Mouse (Mus musculus): ENCODE measurements around the gene Plxnb1.

Gene Plxnb1

GRCm38 (mm10) chr9:109060184-109060897 lies 34.8 kb upstream of the Plxnb1 start:
- no peak for DNase-seq (ENCODE audit: extremely low read depth, insufficient read length, low spot score)

DNA sequence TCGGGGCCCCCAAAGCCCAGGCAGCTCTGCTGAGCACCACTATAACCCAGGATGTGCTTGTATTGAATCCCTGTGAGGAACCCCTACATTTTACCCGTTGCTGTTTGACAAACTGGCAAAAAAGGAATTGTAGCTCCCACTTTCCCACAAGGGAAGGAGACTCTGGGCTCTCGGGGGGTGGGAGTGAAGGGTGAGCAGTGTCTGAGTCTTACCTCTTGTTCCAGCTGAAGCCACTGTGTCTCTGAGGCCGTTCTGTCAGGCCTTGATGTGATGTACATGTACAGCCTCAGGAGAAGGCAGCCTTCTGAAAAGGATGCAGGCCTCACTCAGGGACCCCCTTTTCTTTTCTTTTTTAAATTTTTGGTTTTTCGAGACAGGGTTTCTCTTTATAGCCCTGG lies 34.3 kb upstream of the Plxnb1 start:
- no peak for DNase-seq (ENCODE audit: extremely low read depth, insufficient read length, low spot score)

- DNase-seq (ENCODE audit: extremely low read depth, insufficient read length, low spot score), result no peak
Measured at GRCm38 (mm10) chr9:109068095-109068735, 27.0 kb upstream of the Plxnb1 start.

DNA sequence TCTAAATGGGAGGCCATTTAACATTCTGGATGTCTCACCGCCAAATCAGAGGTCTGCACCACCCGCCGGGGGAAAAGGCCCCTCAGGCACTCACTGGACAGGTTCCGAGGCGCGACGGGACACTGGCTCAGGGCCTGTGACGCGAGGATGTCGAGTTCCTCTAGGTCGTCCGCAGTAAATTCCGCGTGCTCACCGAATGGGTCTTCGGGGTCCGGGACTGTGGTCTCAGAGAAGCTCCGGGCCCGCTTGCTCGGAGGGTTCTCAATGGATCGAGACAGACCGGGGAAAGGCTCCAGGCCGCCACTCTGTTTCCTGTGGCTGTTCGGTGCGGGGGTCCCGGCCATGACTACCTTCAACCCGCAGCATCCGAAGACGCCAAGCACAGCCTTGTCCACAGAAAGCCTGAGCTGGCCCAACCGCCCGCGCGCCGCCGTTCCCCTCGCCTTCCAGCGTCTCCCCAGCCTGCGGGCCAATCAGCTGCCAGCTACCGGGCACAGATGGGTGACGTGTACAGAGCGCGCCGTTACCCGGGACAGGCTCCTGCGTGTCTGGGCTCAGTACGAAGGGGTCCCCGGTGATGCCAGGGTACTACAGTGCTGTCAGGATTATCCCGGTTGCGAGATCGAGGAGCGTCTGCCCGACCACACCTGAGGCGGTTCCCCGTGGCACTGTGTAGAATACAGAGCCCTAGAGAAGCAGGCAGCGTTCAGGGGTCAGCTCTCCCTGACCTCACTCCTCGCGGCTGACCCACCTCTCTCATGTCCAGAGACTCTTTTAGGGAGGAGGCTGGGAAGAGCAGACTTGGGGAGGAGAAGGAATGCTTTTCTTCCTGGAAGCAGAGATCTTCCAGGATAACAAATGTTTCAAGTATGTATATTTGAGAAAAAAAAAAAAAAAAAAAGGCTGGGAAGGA lies 21.3 kb upstream of the Plxnb1 start, which contains the start of gene Atrip:
Atrip (minus strand) TSS at position 464 of the 913 bp plus-strand sequence.
- DNase-seq (ENCODE audit: extremely low read depth, insufficient read length, low spot score), result peak; percentile 88

GRCm38 (mm10) chr9:109080516-109080915 lies 14.7 kb upstream of the Plxnb1 start:
- no peak for DNase-seq (ENCODE audit: extremely low read depth, insufficient read length, low spot score)

- DNase-seq (ENCODE audit: extremely low read depth, insufficient read length, low spot score), result no peak
Measured at GRCm38 (mm10) chr9:109081749-109082123, 13.5 kb upstream of the Plxnb1 start.

GRCm38 (mm10) chr9:109082124-109082800 lies 12.9 kb upstream of the Plxnb1 start, which contains the start of the genes Ccdc51 and Tma7:
TSS of gene Ccdc51 (plus strand) at chr9:109082493.
TSS of gene Tma7 (minus strand) at chr9:109082587.
- peak; percentile 85 for DNase-seq (ENCODE audit: extremely low read depth, insufficient read length, low spot score)

GRCm38 (mm10) chr9:109084922-109085321 lies 10.3 kb upstream of the Plxnb1 start:
- no peak for DNase-seq (ENCODE audit: extremely low read depth, insufficient read length, low spot score)

DNA sequence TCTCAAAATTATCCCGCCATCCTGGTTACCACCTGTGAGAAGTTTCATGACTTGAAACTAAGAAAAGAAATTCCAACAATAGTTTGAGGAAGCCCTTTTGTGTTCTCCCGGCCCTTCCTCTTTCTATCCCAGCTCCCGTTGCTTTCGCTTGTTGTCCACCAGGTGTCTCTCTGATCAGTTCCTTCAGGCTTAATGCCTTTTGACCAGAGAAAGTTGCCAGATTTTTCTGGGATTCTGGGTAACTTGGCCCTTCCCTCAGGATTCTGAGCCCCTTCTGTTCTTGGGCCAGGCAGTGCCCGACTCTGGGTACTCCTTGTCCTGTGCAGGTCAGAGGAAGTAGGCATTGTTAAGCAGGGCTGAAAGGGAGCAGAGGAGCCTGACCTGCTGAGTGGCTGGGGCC lies 7.2 kb upstream of the Plxnb1 start:
- DNase-seq (ENCODE audit: extremely low read depth, insufficient read length, low spot score), result no peak

GRCm38 (mm10) chr9:109090446-109090845 lies 4.7 kb upstream of the Plxnb1 start:
- no peak for DNase-seq (ENCODE audit: extremely low read depth, insufficient read length, low spot score)

DNA sequence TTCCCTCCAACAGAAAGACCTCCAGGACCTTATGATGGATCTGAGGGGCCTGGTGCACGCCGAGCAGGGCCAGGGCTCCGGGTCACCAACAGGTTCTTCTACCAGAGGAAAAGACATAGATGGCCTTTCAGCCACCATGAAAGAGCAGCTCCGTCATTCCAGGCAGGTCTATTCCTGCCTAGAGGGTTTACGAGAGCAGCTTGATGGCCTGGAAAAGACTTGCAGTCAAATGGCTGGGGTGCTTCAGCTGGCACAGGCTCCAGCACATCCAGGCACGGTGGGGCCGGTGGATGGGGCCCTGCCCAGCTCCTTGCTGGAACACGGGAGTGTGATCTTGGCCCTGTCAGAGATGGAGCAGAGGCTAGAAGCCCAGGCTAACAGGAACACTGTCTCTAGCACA lies 3.4 kb upstream of the Plxnb1 start:
- DNase-seq (ENCODE audit: extremely low read depth, insufficient read length, low spot score), result no peak

DNA sequence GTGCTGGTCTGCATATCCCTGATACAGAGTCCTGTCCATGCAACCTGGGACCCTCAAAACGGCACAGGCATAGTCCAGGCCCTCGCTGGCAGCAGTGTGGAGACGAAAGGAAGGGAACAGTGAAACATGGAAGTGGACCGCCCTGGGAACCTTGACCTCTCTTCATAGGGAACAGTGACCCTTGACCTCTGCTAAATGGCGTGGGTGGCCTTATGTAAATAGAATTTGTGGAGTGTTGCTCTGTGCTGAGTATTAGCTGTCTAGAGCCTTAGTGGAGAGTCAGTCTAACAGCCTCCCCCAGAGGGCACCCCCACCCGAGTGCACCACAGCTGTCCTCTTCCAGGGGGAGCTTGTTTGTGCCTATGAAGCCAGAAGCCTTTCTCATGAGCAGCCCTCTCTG lies 2.4 kb upstream of the Plxnb1 start:
- no peak for DNase-seq (ENCODE audit: extremely low read depth, insufficient read length, low spot score)

DNA sequence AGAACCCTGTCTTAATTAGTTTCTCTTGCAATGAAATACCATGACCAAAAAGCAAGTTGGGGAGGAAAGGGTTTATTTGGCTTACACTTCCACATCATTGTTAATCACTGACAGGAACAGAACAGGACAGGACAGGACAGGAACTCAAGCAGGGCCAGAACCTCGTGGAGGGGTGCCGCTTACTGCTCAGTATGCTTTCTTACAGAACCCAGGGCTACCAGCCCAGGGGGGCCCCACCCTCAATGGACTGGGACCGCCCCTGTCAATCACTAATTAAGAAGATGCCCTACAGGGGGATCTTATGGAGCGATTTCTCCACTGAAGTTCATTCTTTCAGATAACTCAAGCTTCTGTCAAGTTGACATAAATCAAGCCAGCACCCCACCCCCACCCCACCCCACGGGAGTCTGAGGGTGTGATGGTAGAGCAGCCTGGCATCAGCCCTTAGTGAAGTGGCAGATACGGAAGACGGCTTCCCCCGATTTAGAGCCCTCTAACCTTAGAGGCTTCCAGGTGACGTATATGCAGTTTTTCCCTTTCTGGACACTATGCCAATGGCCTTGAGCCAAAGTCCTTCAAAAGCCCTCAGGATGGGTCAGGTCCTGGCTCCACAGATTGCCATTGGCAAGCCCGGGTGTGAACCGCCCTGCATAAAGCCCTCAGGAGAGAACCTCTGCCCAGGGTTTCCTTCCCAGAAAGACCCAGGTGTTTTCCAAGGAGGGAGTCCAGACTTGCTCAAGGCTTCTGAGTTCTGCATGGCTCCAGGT lies 1.2 kb upstream of the Plxnb1 start:
- DNase-seq (ENCODE audit: extremely low read depth, insufficient read length, low spot score), result no peak

GRCm38 (mm10) chr9:109094553-109095136 lies 544 bp upstream of the Plxnb1 start:
- no peak for DNase-seq (ENCODE audit: extremely low read depth, insufficient read length, low spot score)

DNA sequence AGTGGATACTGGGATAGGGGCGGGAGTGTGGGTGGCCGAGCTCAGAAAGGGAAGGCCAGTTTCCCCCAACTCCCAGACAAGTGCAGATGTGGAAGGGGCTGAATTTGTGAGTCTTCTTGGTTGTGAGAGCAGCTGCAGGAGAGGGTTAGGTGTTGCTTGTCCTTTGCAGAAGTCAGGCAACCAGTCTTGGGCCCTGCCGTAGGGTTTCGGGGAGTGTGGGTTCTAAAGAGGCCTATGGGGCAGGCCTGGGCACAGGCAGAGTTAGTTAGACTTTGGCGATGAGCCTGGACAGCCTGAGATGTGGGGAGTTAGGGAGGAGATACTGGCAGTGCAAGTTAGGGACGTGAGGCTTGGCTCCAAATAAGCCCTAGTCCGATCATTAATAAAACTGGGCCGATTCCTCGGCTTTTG lies 1.1 kb downstream of the Plxnb1 start:
- DNase-seq (ENCODE audit: extremely low read depth, insufficient read length, low spot score), result no peak

DNA sequence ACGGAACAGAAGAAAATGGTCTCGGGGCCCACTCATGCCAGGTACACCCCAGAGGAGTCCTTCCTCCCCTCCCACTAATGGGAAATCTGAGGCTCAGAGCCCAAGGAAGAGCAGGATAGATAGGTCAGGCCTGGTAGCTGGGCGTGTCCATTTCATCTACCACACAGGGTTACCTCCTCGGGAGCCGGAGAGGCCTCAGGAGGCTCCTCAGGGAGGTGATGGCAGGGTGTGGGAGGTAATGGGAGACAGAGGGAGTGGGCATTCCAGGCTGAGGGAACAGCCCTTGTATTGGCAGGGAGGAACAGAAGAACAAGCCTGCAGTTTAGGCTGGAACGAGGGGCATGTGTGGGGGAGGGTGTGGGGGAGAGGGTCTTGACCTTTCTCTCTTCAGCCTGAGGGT lies 1.7 kb downstream of the Plxnb1 start:
- no peak for DNase-seq (ENCODE audit: extremely low read depth, insufficient read length, low spot score)

DNA sequence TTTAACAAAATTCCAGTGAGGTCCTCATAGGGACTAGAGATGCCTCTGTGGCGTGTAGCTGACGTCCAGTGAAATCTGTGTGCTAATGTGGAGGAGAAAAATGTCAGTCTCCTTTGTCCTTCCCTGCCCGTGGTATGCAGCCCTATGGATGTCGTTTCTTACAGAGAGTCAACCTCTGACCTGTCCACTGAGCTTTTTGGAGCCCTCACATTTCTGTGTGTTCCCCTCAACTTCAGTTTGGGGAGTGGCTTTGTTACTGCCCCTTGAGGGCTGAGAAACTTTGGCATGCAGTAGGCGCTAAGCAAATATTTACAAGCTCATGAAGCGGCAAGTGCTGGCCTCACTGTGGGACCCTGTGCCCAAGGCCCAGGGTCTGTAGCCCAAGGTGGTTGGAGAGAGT lies 2.1 kb downstream of the Plxnb1 start:
- DNase-seq (ENCODE audit: extremely low read depth, insufficient read length, low spot score), result no peak

GRCm38 (mm10) chr9:109097831-109098230 lies 2.6 kb downstream of the Plxnb1 start:
- no peak for DNase-seq (ENCODE audit: extremely low read depth, insufficient read length, low spot score)

DNA sequence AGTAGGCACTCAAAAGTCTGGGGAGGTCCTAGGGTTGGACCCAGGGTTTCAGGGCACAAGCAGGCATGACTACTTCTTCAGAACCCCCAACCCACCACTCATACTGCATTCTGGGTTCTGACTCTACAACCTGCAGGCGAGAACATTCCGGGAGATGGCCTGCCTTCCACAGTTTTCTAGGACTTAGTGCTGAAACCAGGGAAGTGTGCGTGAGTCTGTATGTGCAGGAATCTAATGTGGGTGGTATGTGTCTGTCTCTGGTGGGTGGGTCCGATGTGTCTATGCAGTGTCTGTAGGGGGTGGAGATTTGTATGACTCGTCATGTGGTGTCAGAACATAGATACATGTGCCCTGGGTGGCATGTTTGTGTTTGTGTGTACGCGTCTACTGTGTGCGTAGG lies 3.2 kb downstream of the Plxnb1 start:
- no peak for DNase-seq (ENCODE audit: extremely low read depth, insufficient read length, low spot score)

- DNase-seq (ENCODE audit: extremely low read depth, insufficient read length, low spot score), result no peak
Measured at GRCm38 (mm10) chr9:109098969-109099368, 3.8 kb downstream of the Plxnb1 start.

Measured in 3134 (cell line).